Mouse (Mus musculus) forebrain, postnatal 0 days (tissue): ENCODE results near the gene Pter. TPM values are rescaled to one million over a fixed set of nuclear protein-coding genes. Genes with fewer than 3 reads are reported as not detected.
A peak's percentile ranks its signal among the peaks of the same experiment; 100 is the strongest.

ENCODE experiments used
- ATAC-seq: fragments of 200-750 bp; cut with Nextera tagmentation; 2 replicates; pipeline ENCODE4 v1.8.0; 2017; ENCODE audit warnings: mild to moderate bottlenecking, moderate library complexity
- DNase-seq: peaks from one replicate; pipeline ENCODE4 v3.0.0-alpha.2; 2015
- H3K27ac ChIP-seq: fragments of 300-500 bp; sonication (generic); 2 replicates; pipeline ENCODE4 v1.5.1; 2014; ENCODE audit warnings: low read depth, mild to moderate bottlenecking, antibody characterized with exemption, low read length, moderate library complexity, mixed read lengths
- H3K27me3 ChIP-seq: fragments of 300-500 bp; sonication (generic); 2 replicates; pipeline ENCODE4 v1.6.1; 2014; ENCODE audit warnings: mild to moderate bottlenecking, low read length, mixed read lengths; ENCODE audit not compliant: insufficient read depth
- H3K36me3 ChIP-seq: fragments of 300-500 bp; sonication (generic); 2 replicates; pipeline ENCODE4 v1.6.1; 2014; ENCODE audit warnings: mild to moderate bottlenecking, moderate library complexity; ENCODE audit not compliant: insufficient read depth
- H3K4me1 ChIP-seq: fragments of 300-500 bp; sonication (generic); 2 replicates; pipeline ENCODE4 v1.6.1; 2014; ENCODE audit warnings: antibody characterized with exemption; ENCODE audit not compliant: insufficient read depth
- H3K4me2 ChIP-seq: fragments of 300-500 bp; sonication (generic); 2 replicates; pipeline ENCODE4 v1.6.1; 2014; ENCODE audit warnings: low read depth, mild to moderate bottlenecking, moderate library complexity
- H3K4me3 ChIP-seq: fragments of 300-500 bp; sonication (generic); 2 replicates; pipeline ENCODE4 v1.5.1; 2014; ENCODE audit warnings: low read depth, low read length, mixed read lengths
- H3K9ac ChIP-seq: fragments of 300-500 bp; sonication (generic); 2 replicates; pipeline ENCODE4 v1.6.1; 2014; ENCODE audit warnings: mild to moderate bottlenecking
- H3K9me3 ChIP-seq: fragments of 300-500 bp; sonication (generic); 2 replicates; pipeline ENCODE4 v1.6.1; 2016; ENCODE audit warnings: low read length
- CTCF ChIP-seq: sonication (generic); IDR thresholded peaks from 2 replicates; pipeline ENCODE4 v1.5.1; 2016; ENCODE audit warnings: antibody characterized with exemption, control low read depth, low read depth
- WGBS: fragments of 180-500 bp; shearing (Covaris S2); extraction: QIAGEN DNeasy Blood & Tissue Kit; methylation state at CpG from one replicate; pipeline ENCODE4 v1.1.7; 2014; 5-methylcytosine and 5-hydroxymethylcytosine counted together
- polyA plus RNA-seq: library from polyadenylated mRNA; unstranded; fragments of >200 nt; fragmentation: Nextera tagmentation; extraction: Ambion mirVana; gene quantifications from 2 replicates; pipeline ENCODE4 v1.2.1, GENCODE M21; 2015
- total RNA-seq: library from RNA; depleted of rRNA; stranded (reverse); fragments of >200 nt; gene quantifications from 2 replicates; pipeline ENCODE4 v1.2.3, GENCODE M21; 2014

Gene Pter
- total and polyA plus RNA-seq, 2 experiments from 2014 or later, result 4.6 to 5.4 TPM

- no peak for TF ChIP-seq CTCF
- ATAC-seq, result no peak
- no peak overlapping the region for H3K9ac ChIP-seq
- no peak for DNase-seq
- 87% methylated on average over 1 of the region's 1 CpGs for WGBS
- no peak overlapping the region for H3K27ac ChIP-seq
- H3K4me3 ChIP-seq, result no peak overlapping the region
- H3K9me3 ChIP-seq, result no peaks in the 10 kb centered on the region
- no peaks in the 10 kb centered on the region for H3K27me3 ChIP-seq
- no peaks in the 10 kb centered on the region for H3K4me1 ChIP-seq
- no peaks in the 10 kb centered on the region for H3K36me3 ChIP-seq
- no peak overlapping the region for H3K4me2 ChIP-seq
These were observed 1.8 kb downstream of the Pter start for GRCm38 (mm10) chr2:12925643-12926042.

- H3K9me3 ChIP-seq, result no peaks in the 10 kb centered on the region
- H3K4me3 ChIP-seq, result no peak overlapping the region
- DNase-seq, result no peak
- no peak overlapping the region for H3K27ac ChIP-seq
- no peaks in the 10 kb centered on the region for H3K4me1 ChIP-seq
- no peak overlapping the region for H3K4me2 ChIP-seq
- no peaks in the 10 kb centered on the region for H3K36me3 ChIP-seq
- H3K27me3 ChIP-seq, result no peaks in the 10 kb centered on the region
- TF ChIP-seq CTCF, result no peak
- no peak for ATAC-seq
- no peak overlapping the region for H3K9ac ChIP-seq
- WGBS, result 82% methylated on average over 2 of the region's 2 CpGs
These were observed 6.5 kb downstream of the Pter start for GRCm38 (mm10) chr2:12930338-12930737.

- 97% methylated on average over 2 of the region's 2 CpGs for WGBS
- Histone ChIP-seq H3K4me2 (no peak overlapping the region), H3K27me3 (no peaks in the 10 kb centered on the region), H3K36me3 (no peaks in the 10 kb centered on the region), H3K9me3 (no peaks in the 10 kb centered on the region), H3K4me3 (no peak overlapping the region), H3K9ac (no peak overlapping the region), H3K4me1 (no peaks in the 10 kb centered on the region), H3K27ac (no peak overlapping the region)
- ATAC-seq (no peak), DNase-seq (no peak)
- no peak for TF ChIP-seq CTCF
These were observed 10.1 kb downstream of the Pter start for GRCm38 (mm10) chr2:12933905-12934304.

- Histone ChIP-seq H3K4me3 (no peak overlapping the region), H3K36me3 (no peaks in the 10 kb centered on the region), H3K9ac (no peak overlapping the region), H3K9me3 (no peaks in the 10 kb centered on the region), H3K27me3 (no peaks in the 10 kb centered on the region), H3K27ac (no peak overlapping the region), H3K4me2 (no peak overlapping the region), H3K4me1 (no peaks in the 10 kb centered on the region)
- DNase-seq, result no peak
- peak; percentile 64 for ATAC-seq
- TF ChIP-seq CTCF, result no peak
- 53% methylated on average over 2 of the region's 2 CpGs for WGBS
These were observed 11.4 kb downstream of the Pter start for GRCm38 (mm10) chr2:12935286-12935685.

- H3K4me2 ChIP-seq, result no peak overlapping the region
- H3K27ac ChIP-seq, result no peak overlapping the region
- ATAC-seq, result no peak
- H3K9ac ChIP-seq, result no peak overlapping the region
- no peak for DNase-seq
- H3K36me3 ChIP-seq, result no peaks in the 10 kb centered on the region
- WGBS, result 73% methylated on average over 10 of the region's 10 CpGs
- no peaks in the 10 kb centered on the region for H3K4me1 ChIP-seq
- no peak overlapping the region for H3K4me3 ChIP-seq
- no peak for TF ChIP-seq CTCF
- H3K9me3 ChIP-seq, result no peaks in the 10 kb centered on the region
- H3K27me3 ChIP-seq, result no peaks in the 10 kb centered on the region
These were observed 13.8 kb downstream of the Pter start for GRCm38 (mm10) chr2:12937461-12938217.

- no peak for TF ChIP-seq CTCF
- H3K4me2 ChIP-seq, result no peak overlapping the region
- WGBS, result 84% methylated on average over 2 of the region's 2 CpGs
- no peak overlapping the region for H3K9ac ChIP-seq
- no peak for ATAC-seq
- no peaks in the 10 kb centered on the region for H3K27me3 ChIP-seq
- H3K9me3 ChIP-seq, result no peaks in the 10 kb centered on the region
- no peaks in the 10 kb centered on the region for H3K4me1 ChIP-seq
- H3K4me3 ChIP-seq, result no peak overlapping the region
- DNase-seq, result no peak
- no peaks in the 10 kb centered on the region for H3K36me3 ChIP-seq
- no peak overlapping the region for H3K27ac ChIP-seq
These were observed 14.8 kb downstream of the Pter start for GRCm38 (mm10) chr2:12938641-12939040.

- Histone ChIP-seq H3K27me3 (no peaks in the 10 kb centered on the region), H3K9me3 (no peaks in the 10 kb centered on the region), H3K4me3 (no peak overlapping the region), H3K4me1 (no peaks in the 10 kb centered on the region), H3K36me3 (no peaks in the 10 kb centered on the region), H3K4me2 (no peak overlapping the region), H3K27ac (no peak overlapping the region), H3K9ac (no peak overlapping the region)
- no peak for ATAC-seq
- DNase-seq, result no peak
- TF ChIP-seq CTCF, result no peak
These were observed 33.0 kb downstream of the Pter start for GRCm38 (mm10) chr2:12956703-12957424.
